Mouse (Mus musculus) ES-Bruce4 (cell line): ENCODE data around the gene Def6. TPM values are rescaled to one million over a fixed set of nuclear protein-coding genes. Genes with fewer than 3 reads are reported as not detected.
A peak's percentile ranks its signal among the peaks of the same experiment; 100 is the strongest.

Experiments
- H3K27ac ChIP-seq: 2 replicates; pipeline ENCODE4 v1.5.1; 2012; ENCODE audit warnings: low read length, inconsistent platforms; ENCODE audit not compliant: insufficient read depth
- H3K27me3 ChIP-seq: 2 replicates; pipeline ENCODE4 v1.6.1; 2012; ENCODE audit warnings: mild to moderate bottlenecking, low read length, inconsistent platforms; ENCODE audit not compliant: control insufficient read depth, poor library complexity, insufficient read depth, severe bottlenecking
- H3K36me3 ChIP-seq: 2 replicates; pipeline ENCODE4 v1.6.1; 2012; ENCODE audit warnings: inconsistent platforms, mild to moderate bottlenecking, low read length, moderate library complexity; ENCODE audit not compliant: control insufficient read depth, poor library complexity, insufficient read depth, severe bottlenecking
- H3K4me1 ChIP-seq: one replicate; pipeline ENCODE4 v1.8.1; 2011; ENCODE audit warnings: low read length; ENCODE audit not compliant: control insufficient read depth, insufficient read depth
- H3K4me3 ChIP-seq: 2 replicates; pipeline ENCODE4 v1.5.1; 2011; ENCODE audit warnings: low read depth, mild to moderate bottlenecking, low read length
- H3K9ac ChIP-seq: 2 replicates; pipeline ENCODE4 v1.6.1; 2012; ENCODE audit warnings: low read depth, mild to moderate bottlenecking, inconsistent platforms; ENCODE audit not compliant: poor library complexity, severe bottlenecking
- H3K9me3 ChIP-seq: replicated peaks from 2 replicates; pipeline ENCODE4 v1.6.1; 2012; ENCODE audit warnings: mild to moderate bottlenecking, low read length, inconsistent platforms; ENCODE audit not compliant: control insufficient read depth, poor library complexity, insufficient read depth, severe bottlenecking
- CTCF ChIP-seq: IDR thresholded peaks from one replicate; pipeline ENCODE4 v1.8.1; 2011; ENCODE audit warnings: low read depth, low read length
- EP300 ChIP-seq: IDR thresholded peaks from 2 replicates; pipeline ENCODE4 v1.6.1; 2011; ENCODE audit warnings: low read depth, low read length; ENCODE audit not compliant: insufficient read depth
- POLR2A ChIP-seq: IDR thresholded peaks from one replicate; pipeline ENCODE4 v1.8.1; 2011; ENCODE audit warnings: low read length; ENCODE audit not compliant: insufficient read depth
- polyA plus RNA-seq: library from polyadenylated mRNA; stranded (reverse); fragments of >200 nt; gene quantifications from 2 replicates; pipeline ENCODE4 v1.2.4, GENCODE M21; 2011; ENCODE audit warnings: low read depth; ENCODE audit not compliant: missing spikeins, insufficient read depth, insufficient read length

Gene Def6
- polyA plus RNA-seq, 1 experiment: 28.4 TPM

GRCm38 (mm10) chr17:28204052-28204720 lies 3.4 kb upstream of the Def6 start:
- no peak overlapping the region for H3K27ac ChIP-seq
- H3K36me3 ChIP-seq: no peaks in the 10 kb centered on the region

GRCm38 (mm10) chr17:28205443-28205842 lies 2.1 kb upstream of the Def6 start:
- Histone ChIP-seq H3K27me3 (no peaks in the 10 kb centered on the region), H3K4me1 (no peaks in the 10 kb centered on the region), H3K9me3 (no peaks in the 10 kb centered on the region), H3K36me3 (no peaks in the 10 kb centered on the region), H3K4me3 (no peak overlapping the region), H3K9ac (no peak overlapping the region), H3K27ac (no peak overlapping the region)
- TF ChIP-seq CTCF (no peak), EP300 (no peak), POLR2A (no peak)

More at GRCm38 (mm10) chr17:28204052-28204720, 3.4 kb upstream of the Def6 start:
- Histone ChIP-seq H3K27me3 (no peaks in the 10 kb centered on the region), H3K9ac (no peak overlapping the region), H3K4me3 (no peak overlapping the region), H3K4me1 (no peaks in the 10 kb centered on the region), H3K9me3 (no peaks in the 10 kb centered on the region)
- TF ChIP-seq CTCF (peak; percentile 97), EP300 (0 out of 2 replicates have a peak, but pooled peaks have one; percentile 29), POLR2A (no peak)

GRCm38 (mm10) chr17:28207092-28207491 lies 486 bp upstream of the Def6 start:
- Histone ChIP-seq H3K27ac (peak overlapping the region; percentile 52), H3K9ac (peak overlapping the region; percentile 73), H3K27me3 (no peaks in the 10 kb centered on the region), H3K9me3 (no peaks in the 10 kb centered on the region), H3K4me3 (peak overlapping the region; percentile 19; the same call in 1 of the 2 replicates), H3K4me1 (no peaks in the 10 kb centered on the region), H3K36me3 (no peaks in the 10 kb centered on the region)
- no peak for TF ChIP-seq CTCF
- no peak for TF ChIP-seq EP300
- no peak for TF ChIP-seq POLR2A

- peaks cover 3% of the 10 kb centered on the region for H3K4me1 ChIP-seq
- TF ChIP-seq POLR2A (no peak), CTCF (no peak), EP300 (no peak)
- H3K27me3 ChIP-seq: no peaks in the 10 kb centered on the region
- no peaks in the 10 kb centered on the region for H3K9me3 ChIP-seq
- peak overlapping the region; percentile 73 for H3K4me3 ChIP-seq
- peak overlapping the region; percentile 7 for H3K27ac ChIP-seq
- H3K36me3 ChIP-seq: no peaks in the 10 kb centered on the region
- peak overlapping the region; percentile 73 for H3K9ac ChIP-seq
Measured at GRCm38 (mm10) chr17:28208314-28208612, 685 bp downstream of the Def6 start.

- Histone ChIP-seq H3K27ac (no peak overlapping the region), H3K9me3 (no peaks in the 10 kb centered on the region), H3K9ac (no peak overlapping the region), H3K36me3 (no peaks in the 10 kb centered on the region), H3K4me1 (peaks cover 3% of the 10 kb centered on the region), H3K4me3 (no peak overlapping the region), H3K27me3 (no peaks in the 10 kb centered on the region)
- TF ChIP-seq POLR2A: no peak
- TF ChIP-seq EP300: no peak
- TF ChIP-seq CTCF: no peak
Measured at GRCm38 (mm10) chr17:28209457-28210110, 2.0 kb downstream of the Def6 start.

GRCm38 (mm10) chr17:28211921-28212341 lies 4.4 kb downstream of the Def6 start:
- TF ChIP-seq EP300 (no peak), CTCF (no peak), POLR2A (no peak)
- no peaks in the 10 kb centered on the region for H3K9me3 ChIP-seq
- H3K4me3 ChIP-seq: no peak overlapping the region
- H3K36me3 ChIP-seq: no peaks in the 10 kb centered on the region
- no peaks in the 10 kb centered on the region for H3K27me3 ChIP-seq
- H3K9ac ChIP-seq: no peak overlapping the region
- H3K27ac ChIP-seq: peak overlapping the region; percentile 74
- peaks cover 3% of the 10 kb centered on the region for H3K4me1 ChIP-seq
